Mouse (Mus musculus) ES-Bruce4 (cell line): ENCODE data around the gene Disc1.

ENCODE experiments used
- CTCF ChIP-seq: IDR thresholded peaks from one replicate; pipeline ENCODE4 v1.8.1; 2011; ENCODE audit warnings: low read depth, low read length
- EP300 ChIP-seq: IDR thresholded peaks from 2 replicates; pipeline ENCODE4 v1.6.1; 2011; ENCODE audit warnings: low read depth, low read length; ENCODE audit not compliant: insufficient read depth
- POLR2A ChIP-seq: IDR thresholded peaks from one replicate; pipeline ENCODE4 v1.8.1; 2011; ENCODE audit warnings: low read length; ENCODE audit not compliant: insufficient read depth

DNA sequence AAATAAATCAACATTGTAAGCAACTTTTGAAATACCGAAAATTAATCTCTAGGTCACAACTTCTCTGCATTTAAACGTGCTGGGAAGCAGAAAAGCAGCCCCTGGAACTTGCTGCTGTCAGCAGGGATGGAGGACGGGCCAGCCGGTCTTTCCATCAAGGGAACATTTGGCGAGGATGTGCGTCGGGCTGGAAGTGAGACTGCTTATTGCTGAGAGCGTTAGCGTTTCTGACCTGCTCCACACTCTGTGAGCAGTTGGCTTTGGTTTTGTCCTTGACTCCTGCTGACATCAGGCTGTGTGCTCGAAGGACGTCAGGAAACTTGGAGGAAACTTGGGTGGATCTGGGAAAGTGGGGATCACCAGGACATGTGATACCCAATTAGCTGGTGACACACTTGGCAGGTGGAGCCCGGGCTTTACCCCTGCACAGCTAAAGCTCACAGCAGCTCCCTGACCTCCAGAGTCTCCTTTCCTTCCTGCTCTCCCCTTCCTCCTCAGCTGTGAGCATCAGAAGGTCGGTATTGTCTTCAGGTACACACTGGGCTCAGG, 158.7 kb downstream of the Disc1 start:
- TF ChIP-seq POLR2A = no peak
- no peak for TF ChIP-seq EP300
- TF ChIP-seq CTCF = no peak
